Mouse (Mus musculus): Measurements from ENCODE around the gene Pigx. TPM values are rescaled to one million over a fixed set of nuclear protein-coding genes. Genes with fewer than 3 reads are reported as not detected.
A peak's percentile ranks its signal among the peaks of the same experiment; 100 is the strongest.

Gene Pigx
- polyA plus RNA-seq (2012; rRNA removed): 27.6 and 30.3 TPM in 2 replicates

DNA sequence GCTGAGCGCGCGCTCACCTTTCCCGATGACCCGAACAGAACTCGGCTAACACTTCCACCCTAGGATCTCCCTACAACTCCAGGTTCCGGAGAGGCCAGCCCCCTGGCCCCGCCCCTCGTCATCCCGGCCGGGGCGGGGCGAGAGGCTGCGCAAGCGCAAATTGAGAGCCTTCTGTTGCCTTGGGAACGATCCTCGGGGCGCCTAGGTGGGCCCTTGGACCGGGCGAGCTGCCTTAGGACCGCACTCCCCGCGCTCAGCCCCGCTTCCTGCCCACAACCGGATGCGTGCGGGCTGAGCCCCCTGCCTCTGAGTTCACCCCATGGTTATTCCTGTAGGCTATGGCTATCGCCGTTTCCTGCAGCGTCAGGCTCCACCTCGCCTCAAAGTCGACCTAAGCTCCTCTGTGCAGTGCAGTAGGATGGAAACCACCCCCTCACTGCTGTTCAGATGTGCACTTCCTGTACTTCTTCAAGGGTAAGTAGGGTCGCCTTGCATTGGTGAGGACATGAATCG is at the start of gene Pigx, which contains the start of gene Cep19:
Gene Pigx (minus strand): TSS at position 103 of the 513 bp plus-strand sequence.
Gene Cep19 (plus strand): TSS at position 163 of the 513 bp plus-strand sequence.
- peak; percentile 61; the same call in 1 of the 2 replicates for TF ChIP-seq POLR2A (IDR thresholded peaks at IDR 0.05; ENCODE audit: borderline replicate concordance, insufficient read depth, low read length)
- TF ChIP-seq CTCF (IDR thresholded peaks at IDR 0.05; ENCODE audit: borderline replicate concordance, insufficient read depth, low read depth, low read length): no peak
- H3K27me3 ChIP-seq (ENCODE audit: control insufficient read depth, insufficient read depth, low read length): no peaks in the 10 kb centered on the region
- 1% methylated on average over 34 of the region's 34 CpGs for WGBS
- peak within 1 kb of the TSS; percentile 26; the same call in 1 of the 2 replicates for H3K27ac ChIP-seq (ENCODE audit: insufficient read depth, low read length)
- peak; percentile 91 for DNase-seq
- peaks cover 2% of the 10 kb centered on the region; the same call in 1 of the 2 replicates for H3K4me1 ChIP-seq (ENCODE audit: control insufficient read depth, insufficient read depth, low read length)
- peak within 1 kb of the TSS; percentile 96 for H3K4me3 ChIP-seq (replicated peaks; ENCODE audit: insufficient read depth, low read depth, low read length)

DNA sequence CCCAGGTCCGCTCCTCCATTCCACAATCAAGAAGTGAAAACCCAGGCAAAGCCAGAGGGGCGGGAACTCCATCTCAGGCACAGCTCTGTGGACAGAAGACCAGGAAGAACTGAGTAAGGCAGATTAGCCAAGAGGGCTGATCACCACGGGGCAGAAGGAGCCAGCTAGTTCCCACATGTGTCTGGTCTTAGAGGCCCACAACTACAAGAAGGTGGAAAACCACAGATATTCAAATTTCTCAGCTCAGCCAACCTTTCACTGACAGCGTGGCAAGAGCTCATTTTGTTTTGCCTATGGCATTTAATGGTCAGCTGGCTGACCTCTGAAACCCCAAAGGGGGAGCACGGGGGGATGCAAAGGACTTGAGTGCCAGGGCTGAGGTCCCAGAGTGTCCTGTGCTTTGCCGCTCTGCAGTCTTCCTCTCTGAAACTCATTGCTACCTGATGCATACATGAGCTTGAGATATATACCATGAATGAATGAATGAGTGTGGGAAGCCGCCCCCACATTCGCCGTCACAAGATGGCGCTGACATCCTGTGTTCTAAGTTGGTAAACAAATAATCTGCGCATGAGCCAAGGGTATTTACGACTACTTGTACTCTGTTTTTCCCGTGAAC is 48.2 kb upstream of the Pigx start:
- TF ChIP-seq CTCF (IDR thresholded peaks at IDR 0.05; ENCODE audit: borderline replicate concordance, insufficient read depth, low read depth, low read length) (peak; percentile 23; the same call in 1 of the 2 replicates), POLR2A (IDR thresholded peaks at IDR 0.05; ENCODE audit: borderline replicate concordance, insufficient read depth, low read length) (no peak)
- H3K4me1 ChIP-seq (ENCODE audit: control insufficient read depth, insufficient read depth, low read length): no peaks in the 10 kb centered on the region
- peak; percentile 53 to 58 for DNase-seq
- peak overlapping the region; percentile 40 for H3K27ac ChIP-seq (ENCODE audit: insufficient read depth, low read length)
- H3K4me3 ChIP-seq (replicated peaks; ENCODE audit: insufficient read depth, low read depth, low read length): peak overlapping the region; percentile 40
- 59% methylated on average over 11 of the region's 13 CpGs for WGBS
- H3K27me3 ChIP-seq (ENCODE audit: control insufficient read depth, insufficient read depth, low read length): no peaks in the 10 kb centered on the region

DNA sequence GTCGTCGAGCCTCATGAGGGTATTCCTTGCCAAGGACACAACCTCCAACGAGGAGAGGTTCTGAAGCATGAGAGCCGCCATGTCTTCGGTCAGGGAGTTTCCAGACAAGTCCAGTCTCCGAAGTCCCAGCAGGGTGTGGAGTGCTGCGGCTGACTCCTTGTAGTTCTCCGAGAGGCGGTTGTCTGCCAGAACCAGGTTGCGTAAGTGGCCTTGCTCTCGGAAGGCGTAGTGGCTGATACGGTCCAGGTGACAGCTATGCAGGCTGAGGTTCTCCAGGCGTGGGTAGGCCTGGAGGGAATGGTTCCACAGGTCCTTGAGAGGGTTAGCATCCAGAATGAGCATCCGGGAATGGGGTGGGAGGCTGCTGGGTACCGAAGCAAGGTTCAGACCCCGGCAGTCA is 45.1 kb upstream of the Pigx start:
- Histone ChIP-seq H3K4me3 (replicated peaks; ENCODE audit: insufficient read depth, low read depth, low read length) (no peak overlapping the region), H3K4me1 (ENCODE audit: control insufficient read depth, insufficient read depth, low read length) (no peaks in the 10 kb centered on the region), H3K27me3 (ENCODE audit: control insufficient read depth, insufficient read depth, low read length) (no peaks in the 10 kb centered on the region), H3K27ac (ENCODE audit: insufficient read depth, low read length) (no peak overlapping the region)
- no peak for DNase-seq
- WGBS: 90% methylated on average over 17 of the region's 17 CpGs
- TF ChIP-seq POLR2A (IDR thresholded peaks at IDR 0.05; ENCODE audit: borderline replicate concordance, insufficient read depth, low read length) (no peak), CTCF (IDR thresholded peaks at IDR 0.05; ENCODE audit: borderline replicate concordance, insufficient read depth, low read depth, low read length) (no peak)

DNA sequence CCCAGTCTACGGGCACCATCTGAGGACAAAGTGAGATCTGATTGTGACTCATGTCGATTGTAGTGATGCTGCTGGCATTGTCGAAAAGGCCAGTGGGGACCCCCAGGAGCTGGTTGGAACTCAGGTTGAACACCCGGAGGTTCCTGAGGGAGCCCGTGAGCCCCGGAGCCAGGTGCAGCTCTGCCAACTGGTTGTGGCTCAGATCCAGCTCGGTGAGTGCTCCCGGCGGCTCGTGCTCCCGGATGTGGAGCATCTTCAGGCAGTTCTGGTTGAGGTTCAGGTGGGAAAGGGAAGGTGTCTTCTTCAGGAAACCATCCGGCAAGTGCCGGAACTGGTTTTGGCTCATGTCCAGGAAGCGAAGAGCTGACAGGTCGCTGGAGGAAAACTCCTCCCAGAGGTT is 44.2 kb upstream of the Pigx start:
- H3K27ac ChIP-seq (ENCODE audit: insufficient read depth, low read length): no peak overlapping the region
- no peak for TF ChIP-seq CTCF (IDR thresholded peaks at IDR 0.05; ENCODE audit: borderline replicate concordance, insufficient read depth, low read depth, low read length)
- TF ChIP-seq POLR2A (IDR thresholded peaks at IDR 0.05; ENCODE audit: borderline replicate concordance, insufficient read depth, low read length): no peak
- H3K4me1 ChIP-seq (ENCODE audit: control insufficient read depth, insufficient read depth, low read length): no peaks in the 10 kb centered on the region
- H3K27me3 ChIP-seq (ENCODE audit: control insufficient read depth, insufficient read depth, low read length): no peaks in the 10 kb centered on the region
- DNase-seq: peak; percentile 49 to 50
- H3K4me3 ChIP-seq (replicated peaks; ENCODE audit: insufficient read depth, low read depth, low read length): no peak overlapping the region
- WGBS: 58% methylated on average over 15 of the region's 15 CpGs

DNA sequence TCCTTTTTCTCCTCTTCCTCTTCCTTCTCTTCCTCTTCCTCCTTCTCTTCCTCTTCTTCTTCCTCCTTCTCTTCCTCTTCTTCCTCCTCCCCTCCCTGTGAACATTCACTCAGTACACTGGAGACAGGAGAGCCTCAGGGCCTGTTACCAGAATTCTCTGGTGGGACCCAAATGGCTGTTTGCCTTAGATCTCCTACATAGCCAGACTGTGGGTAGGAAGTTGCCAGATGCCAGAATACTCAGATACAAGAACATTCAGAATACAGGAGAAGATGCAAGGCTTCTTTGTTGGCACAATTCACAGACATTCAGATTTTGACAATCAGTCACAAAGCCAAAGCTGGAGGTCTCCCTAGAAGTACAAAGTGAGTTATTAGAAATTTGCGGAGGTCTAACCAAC is 39.4 kb upstream of the Pigx start:
- Histone ChIP-seq H3K27ac (ENCODE audit: insufficient read depth, low read length) (no peak overlapping the region), H3K4me3 (replicated peaks; ENCODE audit: insufficient read depth, low read depth, low read length) (no peak overlapping the region), H3K4me1 (ENCODE audit: control insufficient read depth, insufficient read depth, low read length) (no peaks in the 10 kb centered on the region), H3K27me3 (ENCODE audit: control insufficient read depth, insufficient read depth, low read length) (no peaks in the 10 kb centered on the region)
- TF ChIP-seq CTCF (IDR thresholded peaks at IDR 0.05; ENCODE audit: borderline replicate concordance, insufficient read depth, low read depth, low read length) (no peak), POLR2A (IDR thresholded peaks at IDR 0.05; ENCODE audit: borderline replicate concordance, insufficient read depth, low read length) (no peak)
- WGBS: 94% methylated on average over 1 of the region's 1 CpGs
- DNase-seq: no peak

DNA sequence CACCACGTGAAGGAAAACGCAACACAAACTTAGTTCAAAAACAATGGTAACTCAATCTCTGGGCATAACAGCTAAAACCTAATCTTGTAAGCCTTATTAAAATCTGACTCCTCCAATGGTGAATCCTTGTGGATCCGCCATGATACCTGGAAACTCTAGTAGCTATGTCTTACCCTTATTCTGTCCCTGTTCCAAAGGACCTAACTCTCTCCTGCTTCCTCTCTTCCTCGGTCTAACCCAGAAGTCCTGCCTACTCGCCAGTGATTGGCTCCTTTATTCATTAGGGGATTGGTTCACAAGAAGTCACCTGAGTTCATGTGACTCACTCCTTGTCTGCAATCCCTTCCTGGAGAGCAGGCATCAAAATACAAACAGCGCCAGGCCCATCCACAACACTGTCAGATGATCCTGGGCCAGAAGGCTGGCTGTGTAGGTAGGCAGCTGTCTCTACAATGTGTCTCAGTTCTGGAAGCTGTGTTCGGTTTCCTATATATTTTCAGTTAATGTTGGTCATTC is 36.4 kb upstream of the Pigx start:
- TF ChIP-seq CTCF (IDR thresholded peaks at IDR 0.05; ENCODE audit: borderline replicate concordance, insufficient read depth, low read depth, low read length): no peak
- no peak for TF ChIP-seq POLR2A (IDR thresholded peaks at IDR 0.05; ENCODE audit: borderline replicate concordance, insufficient read depth, low read length)
- H3K4me1 ChIP-seq (ENCODE audit: control insufficient read depth, insufficient read depth, low read length): no peaks in the 10 kb centered on the region
- H3K27me3 ChIP-seq (ENCODE audit: control insufficient read depth, insufficient read depth, low read length): no peaks in the 10 kb centered on the region
- DNase-seq: no peak
- H3K27ac ChIP-seq (ENCODE audit: insufficient read depth, low read length): no peak overlapping the region
- no peak overlapping the region for H3K4me3 ChIP-seq (replicated peaks; ENCODE audit: insufficient read depth, low read depth, low read length)
- 83% methylated on average over 7 of the region's 7 CpGs for WGBS

DNA sequence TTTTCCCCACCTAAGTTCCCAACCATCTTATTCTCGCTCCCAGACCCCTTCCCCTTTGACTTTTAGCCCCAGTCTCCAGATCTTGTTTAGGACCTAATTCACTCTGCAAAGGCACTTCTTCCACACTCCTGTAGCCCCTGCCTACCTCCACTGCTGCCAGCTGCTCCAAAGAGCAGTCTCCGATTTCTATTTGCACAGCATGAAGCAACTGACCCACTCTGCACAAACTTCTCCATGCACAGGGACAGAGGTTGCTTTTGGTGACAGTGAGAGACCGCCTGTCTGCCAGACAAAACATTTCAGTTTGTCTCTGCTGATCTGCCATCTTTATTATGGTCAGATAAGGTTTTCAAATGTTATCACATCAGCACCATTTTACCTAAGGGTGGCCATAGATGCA is 33.6 kb upstream of the Pigx start:
- WGBS: 79% methylated on average over 3 of the region's 3 CpGs
- TF ChIP-seq POLR2A (IDR thresholded peaks at IDR 0.05; ENCODE audit: borderline replicate concordance, insufficient read depth, low read length) (no peak), CTCF (IDR thresholded peaks at IDR 0.05; ENCODE audit: borderline replicate concordance, insufficient read depth, low read depth, low read length) (no peak)
- no peak for DNase-seq
- H3K4me3 ChIP-seq (replicated peaks; ENCODE audit: insufficient read depth, low read depth, low read length): no peak overlapping the region
- H3K4me1 ChIP-seq (ENCODE audit: control insufficient read depth, insufficient read depth, low read length): no peaks in the 10 kb centered on the region
- no peak overlapping the region for H3K27ac ChIP-seq (ENCODE audit: insufficient read depth, low read length)
- H3K27me3 ChIP-seq (ENCODE audit: control insufficient read depth, insufficient read depth, low read length): no peaks in the 10 kb centered on the region

Measured in cerebellum, adult 2 months (tissue).